Comparison of ENCODE assay signal across 13 mouse cellular contexts in the genomic region with DNA sequence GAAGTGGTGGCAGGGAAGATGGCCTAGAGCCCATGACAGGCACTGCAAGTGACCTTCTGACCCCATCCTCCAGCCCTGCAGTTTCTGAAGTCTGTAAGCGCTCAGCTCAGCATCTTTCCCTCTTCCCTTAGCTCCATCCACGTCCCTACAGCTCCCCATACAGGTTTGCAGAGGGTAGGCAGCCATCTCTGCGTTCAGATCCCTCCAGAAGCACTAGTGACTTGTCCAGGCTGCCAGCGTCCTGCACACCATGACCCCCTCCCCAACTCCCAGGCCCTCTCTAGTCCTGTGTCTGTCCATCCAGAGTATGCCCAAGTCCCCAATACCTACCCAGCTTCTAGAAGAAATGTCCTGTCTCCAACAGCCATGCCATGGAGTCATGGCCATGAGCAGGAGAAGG. TPM values are rescaled to one million over a fixed set of nuclear protein-coding genes. Genes with fewer than 3 reads are reported as not detected.
DNase-seq lines count a peak whose midpoint lies in the region; ATAC-seq and TF ChIP-seq lines count a peak whose summit lies in the region.
"Had no signal": no experiment of that assay in that cellular context is flagged by ENCODE, and none has a peak within 500 bp of the region (broad histone marks: within the 10 kb centered on the region; RNA-seq: fewer than 3 reads in every experiment).

No protein-coding gene starts in this region.

- peak; percentile 58 for DNase-seq in cerebellum, adult 2 months
- no peak for DNase-seq in cerebellum, adult 11-12 months
- DNase-seq in right cerebral cortex, postnatal 4 days: peak; percentile 32
- no peak for DNase-seq in right cerebral cortex, postnatal 36 days (ENCODE audit: low spot score in 2 of 2)
- DNase-seq in stomach, postnatal 0 days (ENCODE audit: low spot score): no peak
- DNase-seq: kidney, postnatal 4 days; thymus, postnatal 25 days had no signal

- H3K9me3 ChIP-seq in intestine, postnatal 0 days (ENCODE audit: control insufficient read depth): no peaks in the 10 kb centered on the region
- no peaks in the 10 kb centered on the region for H3K9me3 ChIP-seq in intestine, embryonic 15.5 days
- H3K9me3 ChIP-seq in stomach, postnatal 0 days (ENCODE audit: control insufficient read depth, low read length): no peaks in the 10 kb centered on the region
- H3K9me3 ChIP-seq: liver, embryonic 15.5 days had no signal

- 35% methylated on average over 4 of the region's 4 CpGs for WGBS in cerebellum, adult 2 months
- WGBS in intestine, postnatal 0 days: 60% methylated on average over 4 of the region's 4 CpGs
- WGBS in intestine, embryonic 15.5 days: 53% methylated on average over 4 of the region's 4 CpGs
- 71% methylated on average over 4 of the region's 4 CpGs for WGBS in stomach, postnatal 0 days

- H3K4me1 ChIP-seq in cerebellum, adult 2 months (ENCODE audit: control insufficient read depth, insufficient read depth, low read length): peaks cover 29% of the 10 kb centered on the region
- H3K4me1 ChIP-seq in intestine, postnatal 0 days (replicated peaks; ENCODE audit: control insufficient read depth, insufficient read depth, low read length): peaks cover 15% of the 10 kb centered on the region
- H3K4me1 ChIP-seq in intestine, embryonic 15.5 days (replicated peaks): peaks cover 20% of the 10 kb centered on the region
- no peaks in the 10 kb centered on the region; the same call in 1 of the 2 replicates for H3K4me1 ChIP-seq in stomach, postnatal 0 days (replicated peaks; ENCODE audit: control insufficient read depth, insufficient read depth)

- H3K36me3 ChIP-seq in intestine, postnatal 0 days (ENCODE audit: control insufficient read depth, insufficient read depth): peaks cover 3% of the 10 kb centered on the region; the same call in 1 of the 2 replicates
- H3K36me3 ChIP-seq in intestine, embryonic 15.5 days: no peaks in the 10 kb centered on the region
- no peaks in the 10 kb centered on the region for H3K36me3 ChIP-seq in stomach, postnatal 0 days (ENCODE audit: control insufficient read depth, insufficient read depth, low read length)
- H3K36me3 ChIP-seq: liver, embryonic 15.5 days had no signal

- TF ChIP-seq POLR2A in cerebellum, adult 2 months (IDR thresholded peaks at IDR 0.05; ENCODE audit: borderline replicate concordance, insufficient read depth, low read length): no peak

- H3K4me2 ChIP-seq in intestine, postnatal 0 days (replicated peaks; ENCODE audit: low read depth): no peak overlapping the region
- no peak overlapping the region for H3K4me2 ChIP-seq in intestine, embryonic 15.5 days (replicated peaks)
- H3K4me2 ChIP-seq in stomach, postnatal 0 days (replicated peaks; ENCODE audit: low read depth): no peak overlapping the region
- H3K4me2 ChIP-seq: heart, embryonic 11.5 days; liver, embryonic 15.5 days had no signal

- no peak overlapping the region for H3K4me3 ChIP-seq in cerebellum, adult 2 months (replicated peaks; ENCODE audit: insufficient read depth, low read depth, low read length)
- H3K4me3 ChIP-seq in intestine, postnatal 0 days (ENCODE audit: low read depth, low read length): no peak overlapping the region
- no peak overlapping the region for H3K4me3 ChIP-seq in intestine, embryonic 15.5 days (replicated peaks)
- no peak overlapping the region for H3K4me3 ChIP-seq in stomach, postnatal 0 days (ENCODE audit: low read depth, low read length)
- H3K4me3 ChIP-seq: erythroblast, embryonic 14.5 days; liver, embryonic 15.5 days had no signal

- no peaks in the 10 kb centered on the region for H3K27me3 ChIP-seq in cerebellum, adult 2 months (ENCODE audit: control insufficient read depth, insufficient read depth, low read length)
- no peaks in the 10 kb centered on the region for H3K27me3 ChIP-seq in intestine, postnatal 0 days (replicated peaks; ENCODE audit: control insufficient read depth, insufficient read depth, low read length)
- no peaks in the 10 kb centered on the region for H3K27me3 ChIP-seq in intestine, embryonic 15.5 days (replicated peaks)
- H3K27me3 ChIP-seq in stomach, postnatal 0 days (ENCODE audit: control insufficient read depth, insufficient read depth, low read length): no peaks in the 10 kb centered on the region
- H3K27me3 ChIP-seq: liver, embryonic 15.5 days had no signal

- TF ChIP-seq EP300 in stomach, postnatal 0 days (optimal IDR thresholded peaks at IDR 0.05): no peak

- peak overlapping the region; percentile 18; the same call in 1 of the 2 replicates for H3K27ac ChIP-seq in cerebellum, adult 2 months (ENCODE audit: insufficient read depth, low read length)
- no peak overlapping the region for H3K27ac ChIP-seq in intestine, postnatal 0 days (ENCODE audit: low read depth, low read length)
- no peak overlapping the region for H3K27ac ChIP-seq in intestine, embryonic 15.5 days
- no peak overlapping the region for H3K27ac ChIP-seq in stomach, postnatal 0 days (replicated peaks)
- H3K27ac ChIP-seq: liver, embryonic 15.5 days had no signal

- no peak overlapping the region for H3K9ac ChIP-seq in intestine, postnatal 0 days (ENCODE audit: low read depth, low read length)
- H3K9ac ChIP-seq in intestine, embryonic 15.5 days: no peak overlapping the region
- H3K9ac ChIP-seq in stomach, postnatal 0 days (ENCODE audit: low read length): no peak overlapping the region
- H3K9ac ChIP-seq: liver, embryonic 15.5 days had no signal

- ATAC-seq in intestine, postnatal 0 days: no peak
- ATAC-seq in intestine, embryonic 15.5 days: no peak
- ATAC-seq in stomach, postnatal 0 days (ENCODE audit: low FRiP score, low TSS enrichment): no peak
- no peak for ATAC-seq in activated CD4-positive, CD25-positive, alpha-beta regulatory T cell, adult 4 months

- TF ChIP-seq CTCF in cerebellum, adult 2 months (IDR thresholded peaks at IDR 0.05; ENCODE audit: borderline replicate concordance, insufficient read depth, low read depth, low read length): peak; percentile 74; the same call in 1 of the 2 replicates
- peak; percentile 27; the same call in 1 of the 2 replicates for TF ChIP-seq CTCF in intestine, postnatal 0 days (IDR thresholded peaks at IDR 0.05; ENCODE audit: low read depth)
- TF ChIP-seq CTCF in stomach, postnatal 0 days (IDR thresholded peaks at IDR 0.05; ENCODE audit: low read depth): peak; percentile 37

RNA-seq across cellular contexts. Expression of gene Mapkapk3, which starts 11.6 kb away (rescaled TPM):
- 10.5 and 11.7 TPM in 2 replicates for polyA plus RNA-seq in cerebellum, adult 2 months (2012; rRNA removed)
- polyA plus RNA-seq in intestine, postnatal 0 days (2015; fragmentation: Nextera tagmentation; extraction: Ambion mirVana): 26.2 and 30.4 TPM in 2 replicates
- 34.8 and 35.4 TPM in 2 replicates for polyA plus RNA-seq in intestine, embryonic 15.5 days (2015; fragmentation: Nextera tagmentation; extraction: Ambion mirVana)
- polyA plus RNA-seq in stomach, postnatal 0 days (2015; fragmentation: Nextera tagmentation; extraction: Ambion mirVana): 32.0 and 37.4 TPM in 2 replicates
- 10 to 100 TPM; 57.5 to 62.0 TPM for polyA plus RNA-seq in activated CD4-positive, CD25-positive, alpha-beta regulatory T cell, adult 4 months (2017; shearing (Covaris generic))

RNA-seq across cellular contexts. Expression of gene Cish, which starts 17.7 kb away (rescaled TPM):
- polyA plus RNA-seq in cerebellum, adult 2 months (2012; rRNA removed): 4.1 and 4.3 TPM in 2 replicates
- polyA plus RNA-seq in intestine, postnatal 0 days (2015; fragmentation: Nextera tagmentation; extraction: Ambion mirVana): 9.4 and 12.1 TPM in 2 replicates
- 16.2 and 16.8 TPM in 2 replicates for polyA plus RNA-seq in intestine, embryonic 15.5 days (2015; fragmentation: Nextera tagmentation; extraction: Ambion mirVana)
- 30.8 and 32.2 TPM in 2 replicates for polyA plus RNA-seq in stomach, postnatal 0 days (2015; fragmentation: Nextera tagmentation; extraction: Ambion mirVana)
- 100 to 1,000 TPM; 116 to 135 TPM for polyA plus RNA-seq in activated CD4-positive, CD25-positive, alpha-beta regulatory T cell, adult 4 months (2017; shearing (Covaris generic))

RNA-seq across cellular contexts. Expression of gene Dock3, which starts 46.4 kb away (rescaled TPM):
- 121 and 129 TPM in 2 replicates for polyA plus RNA-seq in cerebellum, adult 2 months (2012; rRNA removed)
- polyA plus RNA-seq in intestine, postnatal 0 days (2015; fragmentation: Nextera tagmentation; extraction: Ambion mirVana): 0.60 and 0.95 TPM in 2 replicates
- polyA plus RNA-seq in intestine, embryonic 15.5 days (2015; fragmentation: Nextera tagmentation; extraction: Ambion mirVana): 0.54 and 0.64 TPM in 2 replicates
- polyA plus RNA-seq in stomach, postnatal 0 days (2015; fragmentation: Nextera tagmentation; extraction: Ambion mirVana): 0.93 and 1.9 TPM in 2 replicates
- under 1 TPM in 1 of 2 experiments, not detected in 1; 0.24 TPM for polyA plus RNA-seq in activated CD4-positive, CD25-positive, alpha-beta regulatory T cell, adult 4 months (2017; shearing (Covaris generic))
- polyA plus RNA-seq: erythroblast, embryonic 14.5 days had no signal

Comparison
In these comparisons a context has a peak if more than half of its experiments do, and no peak if none do; other contexts are left out.
1. DNase-seq: peak in cerebellum, adult 2 months (2 of 2) and right cerebral cortex, postnatal 4 days (single experiment); none in cerebellum, adult 11-12 months (single experiment), right cerebral cortex, postnatal 36 days (0 of 2) and stomach, postnatal 0 days (single experiment).
2. RNA of gene Dock3, which starts 46.4 kb away (polyA plus RNA-seq): 121 to 129 TPM in cerebellum, adult 2 months; 0.93 to 1.9 TPM in stomach, postnatal 0 days, 0.54 to 0.64 TPM in intestine, embryonic 15.5 days, 0.60 to 0.95 TPM in intestine, postnatal 0 days and 0.24 TPM in activated CD4-positive, CD25-positive, alpha-beta regulatory T cell, adult 4 months; every median in the first group is over 10 times any median in the second.
3. Peak in every context shown above with its lines, with median percentiles within 50 percentile points of each other: CTCF ChIP-seq.